Mouse (Mus musculus) kidney, adult 2 months (tissue): ENCODE measurements around the gene Rbfox3.

Experiments used
- CTCF ChIP-seq: fragments of 200-500 bp; conservative IDR thresholded peaks from 2 replicates; pipeline ENCODE4 v1.5.1; 2011; ENCODE audit warnings: low read depth, mild to moderate bottlenecking, control low read depth, low read length, moderate library complexity, mixed read lengths; ENCODE audit not compliant: insufficient read depth, insufficient read length
- POLR2A ChIP-seq: fragments of 200-500 bp; IDR thresholded peaks from one replicate; pipeline ENCODE4 v1.6.1; 2011; ENCODE audit warnings: low read depth, low read length, control low read depth

DNA sequence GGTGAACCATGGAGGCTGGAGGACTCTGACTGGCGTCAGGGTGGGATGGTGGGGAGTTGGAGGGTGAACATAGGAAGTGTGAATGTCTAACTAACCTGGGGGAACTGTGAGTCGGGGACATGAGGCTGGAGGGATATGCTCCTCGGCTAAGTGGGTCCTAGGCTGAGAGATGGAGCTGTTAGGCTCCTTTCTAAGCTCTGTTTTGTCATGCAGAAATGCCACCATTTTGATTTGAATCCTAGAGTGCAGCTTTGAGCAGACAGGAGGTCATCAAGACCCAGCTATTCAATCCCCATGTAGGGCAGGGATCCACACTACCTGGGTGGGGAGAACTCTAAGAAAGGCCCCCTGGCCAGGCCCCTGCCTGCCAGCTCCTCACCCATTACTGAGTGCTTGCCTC, 359.7 kb downstream of the Rbfox3 start:
- TF ChIP-seq CTCF = no peak
- no peak for TF ChIP-seq POLR2A
